8 mouse cellular contexts compared by ENCODE assay signal in genomic region chr2:165992270-165993172, GRCm38 (mm10). TPM values are rescaled to one million over a fixed set of nuclear protein-coding genes. Genes with fewer than 3 reads are reported as not detected.
DNase-seq lines count a peak whose midpoint lies in the region; ATAC-seq lines count a peak whose summit lies in the region.

Gene Ncoa3, plus strand, starts transcription at chr2:165992636.

- peak within 1 kb of the TSS; percentile 69 for H3K4me3 ChIP-seq in brown adipose tissue, adult 24 weeks (ENCODE audit: insufficient read depth, low read depth, low read length)
- H3K4me3 ChIP-seq in heart, embryonic 14.5 days (ENCODE audit: control insufficient read depth in 1 of 2, insufficient read depth in 1 of 2, low read depth in 1 of 2, low read length in 2 of 2): peak within 1 kb of the TSS; percentile 73 to 89
- H3K4me3 ChIP-seq in liver, embryonic 13.5 days (replicated peaks): peak within 1 kb of the TSS; percentile 87
- peak within 1 kb of the TSS; percentile 95 for H3K4me3 ChIP-seq in stomach, embryonic 16.5 days (replicated peaks; ENCODE audit: low read length)

- H3K4me2 ChIP-seq in heart, embryonic 14.5 days (ENCODE audit: low read length): peak within 1 kb of the TSS; percentile 87
- H3K4me2 ChIP-seq in liver, embryonic 13.5 days: peak within 1 kb of the TSS; percentile 94
- peak within 1 kb of the TSS; percentile 96 for H3K4me2 ChIP-seq in stomach, embryonic 16.5 days (ENCODE audit: low read depth, low read length)

- H3K9me3 ChIP-seq in heart, embryonic 14.5 days (ENCODE audit: control insufficient read depth, low read length): no peaks in the 10 kb centered on the region
- H3K9me3 ChIP-seq in liver, embryonic 13.5 days (replicated peaks): no peaks in the 10 kb centered on the region
- H3K9me3 ChIP-seq in stomach, embryonic 16.5 days (replicated peaks; ENCODE audit: control insufficient read depth, low read length): no peaks in the 10 kb centered on the region

- H3K27ac ChIP-seq in brown adipose tissue, adult 24 weeks (replicated peaks; ENCODE audit: low read depth, low read length): peak within 1 kb of the TSS; percentile 84
- peak within 1 kb of the TSS; percentile 81 to 93 for H3K27ac ChIP-seq in heart, embryonic 14.5 days (replicated peaks in 1 of 2; ENCODE audit: control insufficient read depth in 1 of 2, insufficient read depth in 1 of 2, low read depth in 2 of 2, low read length in 2 of 2)
- peak within 1 kb of the TSS; percentile 69 for H3K27ac ChIP-seq in liver, embryonic 13.5 days
- peak within 1 kb of the TSS; percentile 83 for H3K27ac ChIP-seq in stomach, embryonic 16.5 days (ENCODE audit: low read length)

- 0 out of 2 replicates have a peak, but pooled peaks cover 7% of the 10 kb centered on the region for H3K36me3 ChIP-seq in heart, embryonic 14.5 days (ENCODE audit: control insufficient read depth, insufficient read depth, low read length)
- H3K36me3 ChIP-seq in liver, embryonic 13.5 days: peaks cover 6% of the 10 kb centered on the region; the same call in 1 of the 2 replicates
- H3K36me3 ChIP-seq in stomach, embryonic 16.5 days (ENCODE audit: control insufficient read depth, insufficient read depth, low read length): no peaks in the 10 kb centered on the region

- no peaks in the 10 kb centered on the region for H3K27me3 ChIP-seq in heart, embryonic 14.5 days (ENCODE audit: control insufficient read depth, insufficient read depth, low read length)
- peaks cover 21% of the 10 kb centered on the region for H3K27me3 ChIP-seq in liver, embryonic 13.5 days
- no peaks in the 10 kb centered on the region for H3K27me3 ChIP-seq in stomach, embryonic 16.5 days (ENCODE audit: control insufficient read depth, insufficient read depth, low read length)

- DNase-seq in CD4-positive helper T cell, adult 2 months (ENCODE audit: low read depth, low spot score): peak; percentile 97
- DNase-seq in fibroblast of lung, adult 2 months (ENCODE audit: low read depth): peak; percentile 59
- peak; percentile 96 for DNase-seq in kidney, postnatal 14 days
- peak; percentile 82 for DNase-seq in liver, embryonic 13.5 days
- peak; percentile 90 for DNase-seq in neural tube, embryonic 10.5 days (ENCODE audit: extremely low spot score, low spot score)

- peak within 1 kb of the TSS; percentile 97 for H3K9ac ChIP-seq in heart, embryonic 14.5 days (ENCODE audit: low read length)
- peak within 1 kb of the TSS; percentile 89 for H3K9ac ChIP-seq in liver, embryonic 13.5 days
- H3K9ac ChIP-seq in stomach, embryonic 16.5 days (ENCODE audit: low read length): peak within 1 kb of the TSS; percentile 96

- 2% methylated on average over 96 of the region's 103 CpGs for WGBS in heart, embryonic 14.5 days
- 1% methylated on average over 102 of the region's 103 CpGs for WGBS in liver, embryonic 13.5 days (ENCODE audit: insufficient replicate concordance)
- 2% methylated on average over 88 of the region's 103 CpGs for WGBS in stomach, embryonic 16.5 days

- ATAC-seq in heart, embryonic 14.5 days (ENCODE audit: insufficient number of reproducible peaks, insufficient read depth, low FRiP score, low read depth): peak; percentile 95
- peak; percentile 98 for ATAC-seq in liver, embryonic 13.5 days (ENCODE audit: low read depth)
- ATAC-seq in stomach, embryonic 16.5 days (ENCODE audit: insufficient read depth, low FRiP score): peak; percentile 96

- peaks cover 5% of the 10 kb centered on the region for H3K4me1 ChIP-seq in brown adipose tissue, adult 24 weeks (ENCODE audit: control insufficient read depth, insufficient read depth, insufficient read length, low read length)
- peaks cover 5 to 11% of the 10 kb centered on the region in 2 experiments; a peak in 3 of 4 replicates for H3K4me1 ChIP-seq in heart, embryonic 14.5 days (ENCODE audit: control insufficient read depth in 2 of 2, insufficient read depth in 2 of 2, low read length in 2 of 2)
- H3K4me1 ChIP-seq in liver, embryonic 13.5 days (replicated peaks): peaks cover 22% of the 10 kb centered on the region
- H3K4me1 ChIP-seq in stomach, embryonic 16.5 days (ENCODE audit: control insufficient read depth, insufficient read depth, low read length): peaks cover 25% of the 10 kb centered on the region

RNA-seq across cellular contexts. Expression of gene Ncoa3, which starts in this region (rescaled TPM):
- 7.8 and 10.1 TPM in 2 replicates for polyA plus RNA-seq in brown adipose tissue, adult 24 weeks (2012; ENCODE audit: insufficient read depth, insufficient read length, missing spikeins)
- polyA plus RNA-seq in heart, embryonic 14.5 days (2014; fragmentation: Nextera tagmentation; extraction: Ambion mirVana): 12.5 and 13.1 TPM in 2 replicates
- 3.5 and 4.5 TPM in 2 replicates for polyA plus RNA-seq in liver, embryonic 13.5 days (2015; fragmentation: Nextera tagmentation; extraction: Ambion mirVana)
- 15.7 and 15.9 TPM in 2 replicates for polyA plus RNA-seq in stomach, embryonic 16.5 days (2015; fragmentation: Nextera tagmentation; extraction: Ambion mirVana)

Comparison
In these comparisons a context has a peak if more than half of its experiments do, and no peak if none do; other contexts are left out.
1. Peak in every context shown above with its lines: DNase-seq, ATAC-seq, H3K4me3 ChIP-seq and H3K27ac ChIP-seq.